Mouse (Mus musculus) CH12.LX (cell line): ENCODE measurements at regions not wholly inside any gene's neighbourhood (a gene's known extent, or its start where the extent isn't known, plus 50 kb on each side); places are given as distances from the start of the nearest gene placed in this dataset.

Experiments used
- DNase-seq: peaks from one replicate; pipeline ENCODE4 v3.0.0-alpha.2; 2013; ENCODE audit errors: extremely low read depth
- H3K27ac ChIP-seq: 2 replicates; pipeline ENCODE4 v1.5.1; 2012; ENCODE audit warnings: low read depth, mild to moderate bottlenecking, control low read depth, moderate library complexity; ENCODE audit not compliant: insufficient read depth
- H3K27me3 ChIP-seq: replicated peaks from 2 replicates; pipeline ENCODE3; 2012; ENCODE audit warnings: inconsistent platforms
- H3K36me3 ChIP-seq, 2 experiments: replicated peaks in 1 of 2; 2 replicates each; pipeline versions ENCODE3 to v1.6.1; 2012; ENCODE audit warnings: inconsistent platforms in 1 of 2, low read length in 1 of 2, mild to moderate bottlenecking in 1 of 2, mixed read lengths in 1 of 2, moderate library complexity in 1 of 2; ENCODE audit not compliant: control insufficient read depth in 1 of 2, insufficient read depth in 1 of 2
- H3K4me1 ChIP-seq, 2 experiments: 2 replicates each; pipeline ENCODE4 v1.6.1; 2012; ENCODE audit warnings: inconsistent platforms in 1 of 2, moderate library complexity in 1 of 2; ENCODE audit not compliant: insufficient read depth in 2 of 2, control insufficient read depth in 1 of 2
- H3K4me2 ChIP-seq: 2 replicates; pipeline ENCODE4 v1.6.1; 2012; ENCODE audit warnings: low read depth, mild to moderate bottlenecking, control low read depth; ENCODE audit not compliant: poor library complexity, insufficient read depth, severe bottlenecking
- H3K4me3 ChIP-seq, 3 experiments: fragments of 150-350 bp in 1 of 3; sonication (generic) in 1 of 3; replicated peaks in 1 of 3; 2 replicates each; pipeline versions ENCODE3 to v1.5.1; 2011 to 2012; ENCODE audit warnings: low read depth in 2 of 3, low read length in 2 of 3, mild to moderate bottlenecking in 2 of 3, moderate library complexity in 2 of 3, control low read depth in 1 of 3, improper control_type of control experiment in 1 of 3, inconsistent platforms in 1 of 3, mixed read lengths in 1 of 3; ENCODE audit not compliant: poor library complexity in 1 of 3
- H3K79me2 ChIP-seq: replicated peaks from 2 replicates; pipeline ENCODE4 v1.6.1; 2012; ENCODE audit warnings: mild to moderate bottlenecking, moderate library complexity; ENCODE audit not compliant: control insufficient read depth, poor library complexity, insufficient read depth, severe bottlenecking; ENCODE audit errors: extremely low read depth
- H3K9ac ChIP-seq: 2 replicates; pipeline ENCODE4 v1.6.1; 2012; ENCODE audit warnings: low read depth, mild to moderate bottlenecking, control low read depth, moderate library complexity; ENCODE audit not compliant: insufficient read depth
- H3K9me3 ChIP-seq: replicated peaks from 2 replicates; pipeline ENCODE3; 2012; ENCODE audit warnings: low read length, inconsistent platforms, mixed read lengths
- BHLHE40 ChIP-seq: IDR thresholded peaks from 2 replicates; pipeline ENCODE4 v1.6.1; 2011; ENCODE audit warnings: mild to moderate bottlenecking, low read depth, low read length, improper control_type of control experiment
- CHD1 ChIP-seq: IDR thresholded peaks from 2 replicates; pipeline ENCODE4 v1.6.1; 2012; ENCODE audit warnings: low read depth, low read length, improper control_type of control experiment, inconsistent platforms
- ELF1 ChIP-seq: IDR thresholded peaks from 2 replicates; pipeline ENCODE4 v1.6.1; 2014; ENCODE audit warnings: low read depth, mild to moderate bottlenecking, inconsistent platforms, low read length, improper control_type of control experiment
- EP300 ChIP-seq: IDR thresholded peaks from 2 replicates; pipeline ENCODE4 v1.6.1; 2011; ENCODE audit warnings: low read length, improper control_type of control experiment
- ETS1 ChIP-seq: conservative IDR thresholded peaks from 2 replicates; pipeline ENCODE4 v1.6.1; 2012; ENCODE audit warnings: low read depth, mild to moderate bottlenecking, inconsistent platforms, low read length, improper control_type of control experiment, moderate library complexity
- IRF4 ChIP-seq: IDR thresholded peaks from 2 replicates; pipeline ENCODE4 v1.6.1; 2014; ENCODE audit warnings: low read depth, mild to moderate bottlenecking, inconsistent platforms, low read length, improper control_type of control experiment
- JUND ChIP-seq: conservative IDR thresholded peaks from 2 replicates; pipeline ENCODE4 v1.6.1; 2011; ENCODE audit warnings: low read depth, low read length, improper control_type of control experiment
- MAFK ChIP-seq: IDR thresholded peaks from 2 replicates; pipeline ENCODE4 v1.6.1; 2011; ENCODE audit warnings: low read length, improper control_type of control experiment; ENCODE audit not compliant: insufficient replicate concordance
- MEF2A ChIP-seq: IDR thresholded peaks from 2 replicates; pipeline ENCODE4 v1.6.1; 2014; ENCODE audit warnings: low read depth, mild to moderate bottlenecking, inconsistent platforms, low read length, improper control_type of control experiment, borderline replicate concordance
- NELFE ChIP-seq: IDR thresholded peaks from 2 replicates; pipeline ENCODE4 v1.6.1; 2011; ENCODE audit warnings: low read depth, low read length, improper control_type of control experiment
- NRF1 ChIP-seq: IDR thresholded peaks from 2 replicates; pipeline ENCODE4 v1.6.1; 2014; ENCODE audit warnings: low read depth, mild to moderate bottlenecking, inconsistent platforms, low read length, improper control_type of control experiment, moderate library complexity
- PAX5 ChIP-seq: IDR thresholded peaks from 2 replicates; pipeline ENCODE4 v1.6.1; 2012; ENCODE audit warnings: low read length, inconsistent platforms, mixed read lengths
- RAD21 ChIP-seq: IDR thresholded peaks from 2 replicates; pipeline ENCODE4 v1.6.1; 2011; ENCODE audit warnings: low read depth, mild to moderate bottlenecking, low read length, improper control_type of control experiment, moderate library complexity
- RCOR1 ChIP-seq: conservative IDR thresholded peaks from 2 replicates; pipeline ENCODE4 v1.6.1; 2012; ENCODE audit warnings: low read depth, mild to moderate bottlenecking, inconsistent platforms, low read length, improper control_type of control experiment
- SIN3A ChIP-seq: IDR thresholded peaks from 2 replicates; pipeline ENCODE4 v1.6.1; 2012; ENCODE audit warnings: low read length, improper control_type of control experiment, inconsistent platforms
- TCF12 ChIP-seq: IDR thresholded peaks from 2 replicates; pipeline ENCODE4 v1.6.1; 2014; ENCODE audit warnings: low read depth, mild to moderate bottlenecking, inconsistent platforms, low read length, improper control_type of control experiment
- UBTF ChIP-seq: IDR thresholded peaks from 2 replicates; pipeline ENCODE4 v1.6.1; 2012; ENCODE audit warnings: low read depth, mild to moderate bottlenecking, inconsistent platforms, low read length, improper control_type of control experiment, moderate library complexity
- USF1 ChIP-seq: IDR thresholded peaks from 2 replicates; pipeline ENCODE4 v1.6.1; 2014; ENCODE audit warnings: low read depth, mild to moderate bottlenecking, inconsistent platforms, low read length, improper control_type of control experiment
- USF2 ChIP-seq: conservative IDR thresholded peaks from 2 replicates; pipeline ENCODE4 v1.6.1; 2011; ENCODE audit warnings: low read depth, low read length, improper control_type of control experiment
- ZKSCAN1 ChIP-seq: IDR thresholded peaks from 2 replicates; pipeline ENCODE4 v1.6.1; 2012; ENCODE audit warnings: low read depth, inconsistent platforms, low read length, improper control_type of control experiment, borderline replicate concordance
- ZNF384 ChIP-seq: IDR thresholded peaks from 2 replicates; pipeline ENCODE4 v1.6.1; 2012; ENCODE audit warnings: low read depth, low read length, improper control_type of control experiment, inconsistent platforms
- dilution Hi-C: fragments of 300-500 bp; cut with MboI; formaldehyde crosslinking; loops from 2 replicates; pipeline ENCODE4 v1.14.3; 2020; ENCODE audit warnings: low sequenced_read_pairs; ENCODE audit not compliant: extremely low pct_unique_long_range_greater_than_20kb, extremely low pct_ligation_motif_present
- in situ Hi-C: fragments of 300-500 bp; cut with MboI; formaldehyde crosslinking; loops from 3 replicates; pipeline ENCODE4 v1.14.3; 2019; ENCODE audit warnings: low sequenced_read_pairs, low pct_ligation_motif_present, low pct_unique_long_range_greater_than_20kb, mixed read lengths

- H3K4me1 ChIP-seq: peaks cover 10 to 14% of the 10 kb centered on the region in 2 experiments
- DNase-seq: no peak
- H3K9me3 ChIP-seq: peaks cover 5% of the 10 kb centered on the region
- dilution Hi-C loops: no loop called here
- no peak overlapping the region for H3K9ac ChIP-seq
- no peaks in the 10 kb centered on the region for H3K27me3 ChIP-seq
- no peak overlapping the region for H3K4me2 ChIP-seq
- in situ Hi-C loops: no loop called here
- H3K79me2 ChIP-seq: no peaks in the 10 kb centered on the region
- no peak overlapping the region for H3K27ac ChIP-seq
- H3K4me3 ChIP-seq: no peak overlapping the region
- no peak for TF ChIP-seq NELFE
- TF ChIP-seq RCOR1: no peak
- TF ChIP-seq JUND: no peak
- TF ChIP-seq MEF2A: no peak
- no peak for TF ChIP-seq ETS1
- no peak for TF ChIP-seq RAD21
- no peak for TF ChIP-seq MAFK
- no peak for TF ChIP-seq IRF4
- no peak for TF ChIP-seq UBTF
- no peak for TF ChIP-seq TCF12
- no peak for TF ChIP-seq ZKSCAN1
- TF ChIP-seq ELF1: no peak
- no peak for TF ChIP-seq PAX5
- TF ChIP-seq USF1: no peak
- TF ChIP-seq NRF1: no peak
- no peak for TF ChIP-seq BHLHE40
- no peak for TF ChIP-seq SIN3A
- no peak for TF ChIP-seq CHD1
- H3K36me3 ChIP-seq: no peaks in the 10 kb centered on the region
These were observed 270.1 kb upstream of the Jarid2 start for GRCm38 (mm10) chr13:44459148-44459547.

- Histone ChIP-seq H3K36me3 (no peaks in the 10 kb centered on the region), H3K27ac (no peak overlapping the region), H3K79me2 (no peaks in the 10 kb centered on the region), H3K9ac (no peak overlapping the region), H3K4me2 (no peak overlapping the region), H3K4me3 (no peak overlapping the region)
- dilution Hi-C loops: no loop called here
- no peak for DNase-seq
- TF ChIP-seq PAX5 (no peak), JUND (no peak), ZNF384 (no peak), RAD21 (no peak), NRF1 (no peak), EP300 (no peak), USF2 (no peak)
- TF ChIP-seq, all 38 proteins: peak for 0
- Histone ChIP-seq H3K9me3 (peaks cover 3% of the 10 kb centered on the region), H3K4me1 (peaks cover 0 to 12% of the 10 kb centered on the region in 2 experiments; a peak in 2 of 4 replicates), H3K27me3 (no peaks in the 10 kb centered on the region)
- in situ Hi-C loops: no loop called here
These were observed 265.6 kb upstream of the Jarid2 start for GRCm38 (mm10) chr13:44463675-44464074.
